Mouse (Mus musculus): ENCODE measurements around the gene Tpst2. TPM values are rescaled to one million over a fixed set of nuclear protein-coding genes. Genes with fewer than 3 reads are reported as not detected.

Gene Tpst2
- polyA plus RNA-seq, 1 experiment, result 40.7 TPM

Other genes with a start within 250 kb of the Tpst2 start
- 1.4 and 1.9 TPM in 2 replicates for gene Cryba4, start 24.2 kb upstream of the Tpst2 start, polyA plus RNA-seq (2012; rRNA removed)
- gene Crybb1, start 20.9 kb upstream of the Tpst2 start, polyA plus RNA-seq (2012; rRNA removed), result 6.6 and 7.2 TPM in 2 replicates
- gene Tfip11, start 49.7 kb downstream of the Tpst2 start, polyA plus RNA-seq (2012; rRNA removed), result 36.6 and 40.0 TPM in 2 replicates
- 55.5 and 58.8 TPM in 2 replicates for gene Srrd, start 66.3 kb downstream of the Tpst2 start, polyA plus RNA-seq (2012; rRNA removed)
- gene Hps4, start 66.4 kb downstream of the Tpst2 start, polyA plus RNA-seq (2012; rRNA removed), result 41.4 and 42.5 TPM in 2 replicates
- gene Gm6583, start 79.3 kb downstream of the Tpst2 start, polyA plus RNA-seq (2012; rRNA removed), result 0.04 TPM in 1 of 2 replicates, not detected in the other
- 146 and 153 TPM in 2 replicates for gene Asphd2, start 118.2 kb downstream of the Tpst2 start, polyA plus RNA-seq (2012; rRNA removed)
- not detected in 2 replicates for gene Gm6588, start 172.7 kb downstream of the Tpst2 start, polyA plus RNA-seq (2012; rRNA removed)